Mouse (Mus musculus): ENCODE data around the gene Abhd13. TPM values are rescaled to one million over a fixed set of nuclear protein-coding genes. Genes with fewer than 3 reads are reported as not detected.

The Abhd13 gene
- polyA plus RNA-seq, 1 experiment from 2014 or later, result 13.2 TPM

- ATAC-seq (ENCODE audit: low FRiP score, low TSS enrichment) (no peak), DNase-seq (ENCODE audit: low spot score) (no peak)
- Histone ChIP-seq H3K4me3 (ENCODE audit: low read depth, low read length) (no peak overlapping the region), H3K27me3 (ENCODE audit: control insufficient read depth, insufficient read depth, low read length) (no peaks in the 10 kb centered on the region), H3K4me2 (replicated peaks; ENCODE audit: low read depth) (no peak overlapping the region), H3K9me3 (ENCODE audit: control insufficient read depth, low read length) (no peaks in the 10 kb centered on the region), H3K9ac (ENCODE audit: low read length) (no peak overlapping the region), H3K27ac (replicated peaks) (no peak overlapping the region), H3K4me1 (replicated peaks; ENCODE audit: control insufficient read depth, insufficient read depth) (no peaks in the 10 kb centered on the region), H3K36me3 (ENCODE audit: control insufficient read depth, insufficient read depth, low read length) (no peaks in the 10 kb centered on the region)
- TF ChIP-seq CTCF (IDR thresholded peaks at IDR 0.05; ENCODE audit: low read depth) (no peak), EP300 (optimal IDR thresholded peaks at IDR 0.05) (no peak)
- 75% methylated on average over 8 of the region's 8 CpGs for WGBS
Observed at GRCm38 (mm10) chr8:10030320-10031060, 53.0 kb downstream of the Abhd13 start.

GRCm38 (mm10) chr8:10031177-10031576 lies 53.7 kb downstream of the Abhd13 start:
- ATAC-seq (ENCODE audit: low FRiP score, low TSS enrichment) (no peak), DNase-seq (ENCODE audit: low spot score) (no peak)
- no peak overlapping the region for H3K27ac ChIP-seq (replicated peaks)
- 75% methylated on average over 9 of the region's 9 CpGs for WGBS
- H3K27me3 ChIP-seq (ENCODE audit: control insufficient read depth, insufficient read depth, low read length), result no peaks in the 10 kb centered on the region
- H3K36me3 ChIP-seq (ENCODE audit: control insufficient read depth, insufficient read depth, low read length), result no peaks in the 10 kb centered on the region
- H3K9me3 ChIP-seq (ENCODE audit: control insufficient read depth, low read length), result no peaks in the 10 kb centered on the region
- no peak overlapping the region for H3K9ac ChIP-seq (ENCODE audit: low read length)
- no peak overlapping the region for H3K4me3 ChIP-seq (ENCODE audit: low read depth, low read length)
- no peak overlapping the region for H3K4me2 ChIP-seq (replicated peaks; ENCODE audit: low read depth)
- no peaks in the 10 kb centered on the region for H3K4me1 ChIP-seq (replicated peaks; ENCODE audit: control insufficient read depth, insufficient read depth)
- TF ChIP-seq EP300 (optimal IDR thresholded peaks at IDR 0.05), result no peak
- TF ChIP-seq CTCF (IDR thresholded peaks at IDR 0.05; ENCODE audit: low read depth), result no peak

DNA sequence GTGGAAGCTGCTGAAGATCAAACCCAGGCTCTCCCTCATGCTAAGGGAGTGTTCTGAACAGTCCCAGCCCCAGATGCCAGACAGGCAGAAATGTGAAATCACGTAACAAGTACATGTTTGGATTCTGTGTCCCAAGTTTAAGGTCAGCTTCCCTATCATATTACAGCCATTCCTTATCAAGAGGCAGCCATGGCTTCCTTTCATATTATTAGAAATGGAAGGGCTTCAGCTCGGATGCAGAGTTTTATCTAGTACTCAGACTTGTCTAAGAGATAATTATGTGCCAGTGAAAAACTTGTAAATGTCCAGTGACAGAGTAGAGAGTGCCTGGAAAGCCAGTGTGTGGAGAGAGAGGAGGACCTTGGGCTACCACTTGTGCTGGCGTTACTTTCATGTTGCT lies 63.4 kb downstream of the Abhd13 start:
- Histone ChIP-seq H3K27me3 (ENCODE audit: control insufficient read depth, insufficient read depth, low read length) (no peaks in the 10 kb centered on the region), H3K4me1 (replicated peaks; ENCODE audit: control insufficient read depth, insufficient read depth) (no peaks in the 10 kb centered on the region), H3K36me3 (ENCODE audit: control insufficient read depth, insufficient read depth, low read length) (no peaks in the 10 kb centered on the region), H3K4me2 (replicated peaks; ENCODE audit: low read depth) (no peak overlapping the region), H3K9ac (ENCODE audit: low read length) (no peak overlapping the region), H3K27ac (replicated peaks) (no peak overlapping the region), H3K4me3 (ENCODE audit: low read depth, low read length) (no peak overlapping the region), H3K9me3 (ENCODE audit: control insufficient read depth, low read length) (no peaks in the 10 kb centered on the region)
- ATAC-seq (ENCODE audit: low FRiP score, low TSS enrichment) (no peak), DNase-seq (ENCODE audit: low spot score) (no peak)
- TF ChIP-seq CTCF (IDR thresholded peaks at IDR 0.05; ENCODE audit: low read depth) (no peak), EP300 (optimal IDR thresholded peaks at IDR 0.05) (no peak)
- 54% methylated on average over 3 of the region's 3 CpGs for WGBS

Other genes with a start within 250 kb of the Abhd13 start
- 0.93 and 1.0 TPM in 2 replicates for gene Fam155a, start 206.5 kb upstream of the Abhd13 start, polyA plus RNA-seq (2015; fragmentation: Nextera tagmentation; extraction: Ambion mirVana)
- not detected in 2 replicates for gene Gm10217, start 113.5 kb upstream of the Abhd13 start, polyA plus RNA-seq (2015; fragmentation: Nextera tagmentation; extraction: Ambion mirVana)
- 2.8 TPM in 2 replicates for gene Lig4, start within 50 bp of the Abhd13 start, polyA plus RNA-seq (2015; fragmentation: Nextera tagmentation; extraction: Ambion mirVana)
- 0.24 and 0.25 TPM in 2 replicates for gene Tnfsf13b, start 28.8 kb downstream of the Abhd13 start, polyA plus RNA-seq (2015; fragmentation: Nextera tagmentation; extraction: Ambion mirVana)
- 1.5 and 1.7 TPM in 2 replicates for gene Myo16, start 176.2 kb downstream of the Abhd13 start, polyA plus RNA-seq (2015; fragmentation: Nextera tagmentation; extraction: Ambion mirVana)

Measured in stomach, postnatal 0 days (tissue).